Mouse (Mus musculus): ENCODE data around the gene Eif2b5.
"Not testable (repeated sequence)": the region's sequence is repeated elsewhere in the genome, so short reads cannot be mapped to it uniquely, and the experiment has no call there.

The Eif2b5 gene

DNA sequence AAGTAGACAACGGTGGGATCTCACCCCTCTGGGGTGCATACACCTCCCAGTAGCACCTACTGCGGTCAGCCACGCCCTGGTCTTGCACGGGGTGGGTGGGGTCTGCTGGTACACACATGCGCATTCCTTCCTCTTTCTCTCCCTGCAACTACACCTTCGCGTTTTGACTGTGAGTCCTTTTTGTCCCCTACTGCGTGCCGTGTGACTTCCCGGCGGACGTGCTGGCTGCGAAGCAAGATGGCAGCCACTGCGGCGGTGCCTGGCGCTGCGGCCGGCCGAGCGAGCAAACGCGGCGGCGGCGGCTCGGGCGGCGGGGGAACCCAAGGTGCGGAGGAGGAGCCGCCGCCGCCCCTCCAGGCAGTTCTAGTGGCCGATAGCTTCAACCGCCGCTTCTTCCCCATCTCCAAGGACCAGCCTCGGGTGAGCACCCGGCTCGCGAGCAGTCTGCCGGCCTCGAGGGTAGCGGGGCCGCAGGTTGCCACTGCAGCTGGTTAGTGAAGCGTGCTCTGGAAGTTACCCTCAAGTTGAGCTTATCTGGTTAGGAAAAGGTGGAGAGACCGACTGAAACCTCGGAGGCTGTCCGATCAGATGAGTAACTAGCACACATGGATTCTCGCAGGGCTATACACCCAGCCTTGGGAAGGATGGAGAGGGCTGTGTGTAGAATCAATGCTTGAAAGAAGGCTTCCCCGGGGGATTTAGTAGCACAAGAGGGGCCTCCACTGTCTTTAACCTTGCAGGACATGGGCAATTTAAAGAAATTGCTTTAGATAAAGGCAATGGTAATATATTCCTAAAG is at the start of gene Eif2b5:
Gene Eif2b5, plus strand, starts transcription at position 141 of the 799 bp plus-strand sequence.
- DNase-seq, result peak; percentile 95 to 97

DNA sequence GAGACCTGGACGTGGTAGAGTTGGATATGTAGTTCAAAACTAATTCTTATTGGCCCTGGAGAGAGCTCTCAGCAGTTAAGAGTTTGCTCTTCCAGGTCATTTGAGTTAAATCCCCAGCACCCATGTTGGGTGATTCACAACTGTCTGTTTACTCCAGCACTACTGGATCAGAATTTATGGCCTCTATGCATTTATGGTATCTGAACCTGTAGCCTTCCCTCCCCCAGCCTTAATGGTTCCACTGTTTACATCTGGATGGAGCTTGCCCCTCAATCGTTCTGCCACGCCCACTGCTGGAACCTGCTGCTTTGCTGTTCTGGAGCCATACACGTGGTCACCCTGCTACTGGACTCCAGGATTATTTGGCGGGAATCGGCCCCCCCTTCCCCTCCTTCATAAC is 46.8 kb upstream of the Eif2b5 start:
- DNase-seq, result no peak

DNA sequence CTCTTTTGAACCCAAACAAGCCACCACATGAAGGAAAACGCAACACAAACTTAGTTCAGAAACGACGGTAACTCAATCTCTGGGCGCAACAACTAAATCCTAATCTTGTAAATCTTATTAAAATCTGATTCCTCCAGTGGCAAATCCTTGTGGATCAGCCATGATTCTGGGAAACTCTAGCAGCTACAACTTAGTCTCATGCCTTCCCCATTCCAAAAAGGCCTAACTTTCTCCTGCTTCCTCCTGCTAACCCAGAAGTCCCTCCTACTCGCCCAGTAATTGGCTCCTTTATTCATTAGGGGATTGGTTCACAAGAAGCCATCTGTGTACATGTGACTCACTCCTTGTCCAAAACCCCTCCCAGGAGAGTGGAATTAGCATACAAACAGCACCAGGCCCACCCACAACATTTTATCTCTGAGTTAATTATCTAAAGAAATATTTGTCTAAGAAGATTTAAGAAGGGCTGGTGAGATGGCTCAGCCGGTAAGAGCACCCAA is 44.4 kb upstream of the Eif2b5 start:
- DNase-seq, result no peak

DNA sequence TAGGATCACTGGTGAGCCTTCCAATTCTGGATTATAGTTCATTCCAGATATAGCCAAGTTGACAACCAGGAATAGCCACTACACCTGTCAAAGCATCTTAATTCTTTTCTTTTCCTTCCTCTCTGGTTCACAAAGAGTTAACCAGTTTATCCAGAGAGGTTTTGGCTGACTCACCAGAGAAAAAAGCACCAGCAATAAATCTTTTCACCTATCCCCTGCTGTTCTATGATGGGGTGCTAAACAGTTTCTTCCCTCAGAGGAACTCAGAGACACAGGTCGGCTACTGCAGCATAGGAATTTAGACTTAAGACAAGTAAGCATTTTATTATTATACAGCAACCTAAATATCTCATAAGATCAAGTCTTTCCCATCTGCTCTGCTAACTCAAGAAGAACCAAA is 42.5 kb upstream of the Eif2b5 start:
- no peak for DNase-seq

DNA sequence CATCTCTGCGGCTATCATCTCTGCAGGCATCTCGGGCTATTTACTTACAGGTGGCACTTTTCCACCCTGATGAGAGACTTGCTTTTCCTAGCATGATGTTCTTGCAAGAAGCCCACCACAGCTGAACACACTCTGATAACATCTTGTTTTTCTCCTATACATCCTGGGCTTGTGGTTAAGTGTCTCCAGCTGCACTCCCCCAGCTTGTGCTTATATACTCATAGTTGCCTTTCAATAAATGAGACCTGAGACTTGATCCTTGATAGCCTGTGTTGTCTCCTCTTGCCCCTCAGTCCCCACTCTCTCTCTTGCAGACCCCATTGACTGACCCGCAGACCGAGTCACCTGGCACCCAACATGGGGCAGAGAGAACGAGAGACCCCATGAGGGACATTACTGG is 39.9 kb upstream of the Eif2b5 start:
- not testable (repeated sequence) for DNase-seq

DNA sequence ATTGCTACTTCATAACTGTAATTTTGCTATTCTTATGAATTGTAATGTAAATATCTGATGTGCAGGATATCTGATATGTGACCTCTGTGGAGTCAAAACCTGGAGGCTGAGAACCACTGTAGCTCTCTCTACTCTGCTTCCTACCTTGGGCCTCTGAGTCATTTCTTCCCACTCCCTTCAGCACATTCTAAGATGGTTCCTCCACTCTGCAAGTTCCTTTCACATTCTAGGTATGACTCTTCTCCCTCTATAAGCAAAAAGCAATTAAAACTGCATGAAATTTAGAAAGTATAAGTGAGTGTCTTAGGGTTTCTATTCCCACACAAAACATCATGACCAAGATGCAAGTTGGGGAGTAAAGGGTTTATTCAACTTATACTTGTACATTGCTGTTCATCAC is 33.9 kb upstream of the Eif2b5 start:
- DNase-seq, result no peak

DNA sequence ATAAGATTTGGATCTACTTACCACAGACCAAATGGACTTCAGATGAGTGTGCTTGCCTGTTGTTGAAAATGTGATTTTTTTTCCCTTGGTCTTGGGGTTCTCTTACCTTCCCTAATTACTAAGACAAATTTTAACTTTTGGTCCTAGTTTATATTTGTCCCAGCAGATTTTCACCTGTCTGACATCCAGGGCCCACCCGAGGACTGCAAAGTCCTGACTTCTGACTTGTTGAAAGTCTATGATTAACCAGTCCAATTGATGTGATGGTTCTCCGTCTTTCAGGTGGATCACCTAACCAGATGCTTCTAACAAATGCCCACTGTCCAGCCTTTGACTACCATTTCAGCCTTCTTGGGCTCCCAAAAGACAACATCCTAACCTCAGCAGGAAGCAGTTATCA is 27.6 kb upstream of the Eif2b5 start:
- no peak for DNase-seq

DNA sequence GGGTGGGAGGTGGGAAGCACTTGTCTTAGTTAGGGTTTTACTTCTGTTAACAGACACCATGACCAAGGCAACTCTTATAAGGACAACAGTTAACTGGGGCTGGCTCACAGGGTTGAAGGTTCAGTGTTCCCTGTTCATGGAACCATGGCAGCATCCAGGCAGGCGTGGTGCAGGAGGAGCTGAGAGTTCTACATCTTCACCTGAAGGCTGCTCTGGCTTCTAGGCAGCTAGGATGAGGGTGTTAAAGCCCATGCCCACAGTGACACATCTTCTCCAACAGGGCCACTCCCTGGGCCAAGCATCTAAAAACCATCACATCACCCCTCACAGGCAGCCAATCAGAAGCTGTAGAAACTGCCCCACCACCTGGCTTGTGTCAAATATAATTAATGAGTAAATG is 26.9 kb upstream of the Eif2b5 start:
- no peak for DNase-seq

DNA sequence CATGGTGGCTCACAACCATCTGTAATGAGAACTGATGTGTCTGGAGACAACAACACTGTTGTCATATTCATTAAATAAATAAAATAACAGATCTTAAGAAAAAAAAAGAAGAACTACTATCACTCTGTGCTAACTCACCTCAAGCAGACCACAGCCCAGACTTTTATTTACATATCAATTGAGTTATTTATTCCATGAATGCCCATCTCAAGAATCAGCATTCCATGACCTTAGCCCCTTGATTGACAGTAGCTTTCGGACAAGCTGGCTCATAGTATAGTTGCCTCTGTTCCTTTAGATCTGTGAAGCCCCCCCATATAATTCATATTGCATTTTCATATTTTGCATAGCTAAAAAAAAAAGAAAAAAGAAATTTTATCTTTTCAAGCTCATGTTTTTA is 24.9 kb upstream of the Eif2b5 start:
- no peak for DNase-seq

DNA sequence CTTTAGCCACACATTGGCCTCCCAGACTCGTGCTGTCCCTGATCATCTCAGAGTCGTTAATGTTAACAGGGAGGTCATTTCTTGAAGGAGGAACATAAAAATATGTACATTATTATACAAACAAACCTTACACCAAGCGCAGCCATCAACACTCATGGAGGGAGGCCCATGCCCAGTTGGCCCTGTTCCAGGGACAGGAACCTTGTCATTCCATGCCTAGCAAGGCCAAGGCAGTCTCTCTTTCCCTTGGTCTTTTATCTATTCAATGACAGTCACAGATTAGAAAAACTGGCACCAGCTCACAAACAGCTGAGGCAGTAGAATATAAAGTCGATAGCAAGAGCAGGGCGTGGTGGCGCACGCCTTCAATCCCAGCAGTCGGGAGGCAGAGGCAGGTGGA is 24.4 kb upstream of the Eif2b5 start:
- no peak for DNase-seq

DNA sequence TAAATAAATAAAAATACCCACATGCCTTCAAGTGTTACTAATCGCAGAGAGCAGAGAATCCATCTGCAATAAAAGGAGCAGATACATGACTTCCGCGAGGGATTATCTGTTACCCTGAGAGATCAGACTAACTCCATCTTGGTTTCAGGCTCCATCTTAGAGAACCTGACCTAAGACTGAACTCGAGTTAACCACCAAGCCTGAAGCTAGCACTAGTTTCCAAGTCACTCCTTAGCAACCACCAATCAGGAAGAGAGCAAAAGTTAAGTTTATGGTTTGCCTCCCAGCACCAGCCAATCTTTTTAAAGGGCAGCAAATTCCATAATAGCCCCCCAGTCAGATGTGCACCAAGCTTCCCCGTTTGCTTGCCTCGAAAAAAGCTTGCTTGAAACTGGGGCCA is 23.8 kb upstream of the Eif2b5 start:
- DNase-seq, result no peak

DNA sequence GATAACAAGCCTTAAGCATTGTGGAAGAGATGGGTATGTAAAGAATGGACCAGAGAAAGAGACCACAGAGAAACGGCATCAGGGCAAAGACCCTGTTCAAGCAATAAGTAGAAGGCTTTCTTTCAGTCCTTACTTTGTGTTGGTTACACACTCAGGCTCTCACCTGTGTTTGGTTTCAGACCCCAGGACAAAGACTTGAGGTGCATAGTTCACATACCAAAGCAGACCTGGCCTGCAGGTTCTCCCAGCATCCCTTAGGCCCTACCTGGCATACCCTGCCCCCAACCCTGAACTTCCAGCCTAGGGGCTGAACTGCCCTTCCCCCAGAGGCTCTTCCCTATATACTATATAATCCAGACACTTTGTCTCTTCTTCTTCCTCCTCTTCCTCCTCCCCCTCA is 23.3 kb upstream of the Eif2b5 start:
- DNase-seq, result no peak

DNA sequence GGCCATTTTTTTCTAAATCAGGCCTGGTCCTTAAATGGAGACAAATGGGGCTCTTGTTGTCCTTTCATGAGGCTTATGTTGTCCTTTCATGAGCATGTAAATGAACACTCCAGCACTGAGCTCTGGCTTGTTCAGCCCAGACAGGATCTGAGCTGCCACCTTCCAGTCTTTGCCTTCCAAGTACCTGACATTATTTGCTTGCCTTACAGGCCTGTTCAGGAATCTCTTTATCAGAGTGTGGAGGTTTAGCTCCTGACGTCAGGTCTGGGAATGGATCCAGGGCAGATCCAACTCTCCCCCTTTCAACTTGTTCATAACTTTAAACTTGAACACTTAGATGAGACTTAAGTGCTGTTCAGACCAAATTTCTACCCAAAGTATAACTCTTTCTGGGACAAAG is 21.8 kb upstream of the Eif2b5 start:
- DNase-seq, result peak in 1 of 2 experiments; percentile 26

DNA sequence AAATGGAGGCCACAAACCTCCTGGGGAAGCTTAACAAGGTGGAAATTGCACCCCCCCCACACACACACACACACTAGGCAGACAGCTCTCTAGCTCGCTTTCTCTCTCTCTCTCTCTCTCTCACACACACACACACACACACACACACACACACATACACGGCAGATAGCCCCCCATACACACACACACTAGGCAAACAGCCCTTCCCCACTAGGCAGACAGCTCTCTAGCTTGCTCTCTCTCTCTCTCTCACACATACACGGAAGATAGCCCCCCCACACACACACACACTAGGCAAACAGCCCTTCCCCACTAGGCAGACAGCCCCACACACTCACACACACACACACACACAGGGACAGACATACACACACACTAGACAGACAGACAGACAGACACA is 21.3 kb upstream of the Eif2b5 start:
- no peak for DNase-seq

DNA sequence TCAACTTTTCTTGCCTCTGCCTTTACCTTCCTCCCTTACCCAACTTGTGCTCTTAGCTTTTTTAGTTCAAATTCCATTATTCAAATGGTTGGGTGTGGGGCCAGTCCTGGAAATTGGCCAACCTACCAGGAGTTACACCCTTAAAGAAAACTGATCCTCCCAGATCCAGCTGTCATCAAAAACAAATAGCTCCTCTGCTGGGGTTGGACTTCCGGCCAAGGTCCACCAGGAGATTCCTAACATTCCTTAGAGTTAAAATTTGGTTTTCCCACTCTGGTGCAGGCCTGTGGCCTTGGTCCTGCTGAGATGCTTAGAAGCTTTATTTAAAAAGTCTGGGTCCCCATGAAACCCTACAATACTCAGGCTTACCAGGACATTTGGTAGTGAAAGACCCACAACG is 20.1 kb upstream of the Eif2b5 start:
- peak; percentile 65 to 70 for DNase-seq

DNA sequence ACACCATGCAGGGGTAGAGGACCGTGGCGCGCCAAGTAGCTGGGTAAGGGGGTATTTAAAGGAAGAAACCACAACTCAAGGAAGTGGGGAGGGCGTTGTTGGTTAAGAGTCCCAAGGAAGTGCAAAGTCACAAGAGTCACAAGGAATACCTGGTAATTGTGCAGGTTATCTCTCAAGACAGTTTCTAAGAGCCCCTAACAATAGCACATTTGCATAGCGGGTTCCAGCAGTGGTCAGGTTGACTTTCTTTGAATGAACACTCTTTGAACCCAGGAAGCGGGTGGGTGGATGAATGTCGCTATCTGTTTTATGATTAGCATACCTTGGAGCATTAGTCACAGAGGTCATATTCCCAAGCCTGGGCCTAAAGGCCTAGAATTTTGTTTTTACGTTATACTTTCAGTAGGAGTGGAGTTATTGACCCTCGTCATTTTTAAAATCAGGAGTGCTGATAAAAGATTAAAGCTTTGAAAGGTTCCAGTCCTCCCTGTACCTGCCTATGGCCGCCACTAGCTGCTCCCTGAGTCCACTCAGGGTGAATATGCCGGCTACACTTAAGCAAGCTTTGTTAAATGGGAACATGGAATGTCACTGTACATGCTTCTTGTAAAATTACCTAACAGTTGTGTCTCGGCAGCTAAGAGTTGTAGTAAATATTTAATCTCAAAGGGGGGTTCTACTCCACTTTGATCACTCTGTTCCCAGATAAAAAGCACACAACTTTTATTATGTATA is 19.4 kb upstream of the Eif2b5 start:
- DNase-seq, result not testable (repeated sequence)

DNA sequence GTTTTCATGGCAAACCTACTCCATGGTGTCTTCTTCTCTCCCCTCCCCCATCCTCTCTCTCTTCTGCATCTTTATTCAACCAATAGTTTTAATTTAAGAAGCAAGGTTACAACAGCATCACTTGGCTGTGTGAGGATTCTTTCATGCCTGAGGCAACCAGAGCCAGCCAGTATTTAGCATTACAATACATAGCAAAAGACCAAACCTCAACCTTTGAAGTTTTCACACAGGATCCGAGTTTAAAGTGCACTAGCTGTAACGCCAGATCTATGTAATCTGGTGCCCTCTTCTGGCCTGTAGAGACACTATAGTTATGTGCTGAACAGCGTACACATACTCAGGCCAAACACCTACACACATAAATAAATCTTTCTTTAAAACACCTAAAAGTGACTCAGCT is 18.5 kb upstream of the Eif2b5 start:
- DNase-seq, result peak in 1 of 2 experiments; percentile 51

DNA sequence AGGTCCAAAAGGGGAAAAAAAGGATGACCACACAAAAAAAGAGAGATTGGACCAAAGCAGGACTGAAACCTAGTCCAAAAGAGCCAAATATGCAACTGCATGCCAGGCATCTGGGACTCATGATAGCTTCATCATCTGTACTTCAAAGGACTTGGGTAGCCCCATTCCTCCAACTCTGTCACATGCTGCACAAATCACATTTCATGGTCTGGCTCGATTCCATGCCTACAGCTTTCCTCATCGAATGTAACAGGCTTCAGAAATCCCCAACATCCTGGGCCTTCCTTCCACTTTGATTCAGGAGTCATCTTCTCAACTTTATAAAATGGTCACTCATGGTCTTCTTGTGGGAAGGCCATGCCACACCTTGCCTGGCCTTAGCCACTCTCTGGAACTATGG is 16.9 kb upstream of the Eif2b5 start:
- no peak for DNase-seq

DNA sequence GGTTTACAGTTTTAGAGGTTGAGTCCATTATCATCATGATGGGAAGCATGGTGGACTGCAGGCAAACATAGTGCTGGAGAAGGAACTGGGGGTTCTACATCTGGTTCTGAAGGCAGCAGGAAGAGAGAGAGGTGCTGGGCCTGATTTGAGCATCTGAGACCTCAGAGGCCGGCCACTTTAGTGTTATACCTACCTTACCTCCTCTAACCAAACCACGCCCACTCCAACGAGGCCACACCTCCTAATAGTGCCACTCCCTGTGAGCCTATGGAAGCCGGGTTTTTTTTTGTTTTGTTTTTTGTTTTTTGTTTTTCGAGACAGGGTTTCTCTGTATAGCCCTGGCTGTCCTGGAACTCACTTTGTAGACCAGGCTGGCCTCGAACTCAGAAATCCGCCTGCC is 14.9 kb upstream of the Eif2b5 start:
- DNase-seq, result not testable (repeated sequence)

DNA sequence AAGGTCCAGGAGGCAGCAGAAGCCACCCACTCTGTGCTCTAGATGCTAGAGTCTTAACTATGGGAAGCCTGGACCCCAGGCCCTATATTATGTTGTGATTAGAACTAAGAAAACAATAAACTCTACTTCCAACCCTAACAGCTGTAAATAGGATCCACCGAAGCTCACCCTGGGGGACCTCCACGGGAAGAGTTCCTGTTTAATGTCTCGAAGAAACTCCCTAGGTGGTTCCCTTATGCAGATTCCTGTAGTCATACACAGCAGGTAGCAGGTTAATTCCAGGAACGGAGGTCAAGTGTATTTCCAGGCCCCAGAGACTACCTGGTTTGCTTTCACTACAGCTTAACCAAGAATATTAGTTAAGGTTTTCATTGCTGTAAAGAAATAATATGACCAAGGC is 13.6 kb upstream of the Eif2b5 start:
- DNase-seq, result no peak

DNA sequence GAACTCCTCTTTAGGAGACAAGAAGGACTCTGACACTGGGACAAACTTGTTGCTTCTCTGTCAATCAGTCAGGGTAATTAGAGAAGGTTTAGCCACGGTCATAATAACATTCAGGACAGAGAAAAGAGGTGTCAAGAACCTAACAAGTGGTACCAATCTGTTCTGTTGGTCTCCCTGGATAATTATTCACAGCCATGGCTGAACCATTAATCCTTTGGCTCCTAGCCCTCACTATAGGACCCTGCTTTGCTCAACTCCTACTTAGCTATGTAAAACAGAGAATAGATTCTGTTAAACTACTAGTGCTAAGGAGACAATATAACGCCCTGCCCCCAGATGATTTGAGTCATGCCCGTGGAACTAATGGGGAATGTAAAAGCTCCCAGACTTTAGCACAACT is 12.6 kb upstream of the Eif2b5 start:
- peak in 1 of 2 experiments; percentile 43 for DNase-seq

DNA sequence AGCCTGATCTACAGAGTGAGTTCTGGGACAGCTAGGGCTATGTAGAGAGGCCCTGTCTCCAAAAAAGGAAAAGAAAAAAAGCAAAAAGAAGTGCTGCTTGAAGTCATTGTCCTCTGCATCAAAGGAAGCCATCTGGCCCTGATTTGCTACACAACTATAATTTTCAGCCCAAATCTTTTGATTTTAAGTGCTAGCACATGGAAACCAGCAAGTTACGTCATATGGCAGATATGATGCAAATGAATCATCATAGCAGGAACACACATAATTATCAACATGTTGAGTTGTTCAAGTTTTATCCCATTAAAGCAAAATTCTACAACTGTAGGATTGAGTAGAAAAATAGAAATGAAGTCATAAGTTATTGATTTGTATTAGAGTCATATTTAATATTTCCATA is 10.5 kb upstream of the Eif2b5 start:
- DNase-seq, result no peak

DNA sequence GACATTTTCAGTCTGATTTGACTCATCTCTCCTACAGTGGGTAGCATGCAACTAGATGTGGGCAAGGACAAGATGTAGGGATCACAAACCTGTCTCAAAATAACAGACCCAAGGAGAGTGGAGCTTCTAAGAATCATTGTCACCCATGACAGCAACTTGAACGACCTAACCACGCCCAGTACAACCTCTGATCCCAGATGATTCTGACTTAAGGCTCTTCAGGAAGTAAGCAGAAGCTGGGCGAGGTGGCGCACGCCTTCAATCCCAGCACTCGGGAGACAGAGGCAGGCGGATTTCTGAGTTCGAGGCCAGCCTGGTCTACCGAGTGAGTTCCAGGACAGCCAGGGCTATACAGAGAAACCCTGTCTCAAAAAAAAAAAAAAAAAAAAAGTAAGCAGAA is 9.9 kb upstream of the Eif2b5 start:
- not testable (repeated sequence) for DNase-seq

DNA sequence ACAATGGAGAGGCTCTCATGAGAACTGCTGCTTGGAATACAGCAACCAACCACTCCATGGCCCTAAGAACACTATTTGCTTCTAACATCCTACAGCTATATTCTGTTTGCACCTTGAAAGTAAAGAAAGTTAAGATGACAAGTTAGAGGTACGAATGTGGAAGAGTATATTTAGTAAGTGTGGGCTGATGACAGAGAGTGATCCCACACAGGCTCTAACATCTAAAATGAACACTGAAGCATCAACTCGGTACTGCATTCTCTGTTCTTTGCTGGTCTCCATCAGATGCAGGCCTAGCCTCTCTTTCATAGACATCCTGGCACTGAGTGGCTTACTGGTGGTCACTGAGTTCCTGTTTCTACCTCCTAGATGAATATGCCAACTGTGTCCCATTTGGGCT is 9.4 kb upstream of the Eif2b5 start:
- no peak for DNase-seq

Data from kidney, postnatal 25 days (tissue).